ENCODE assay signal across 8 mouse cellular contexts in the genomic region with DNA sequence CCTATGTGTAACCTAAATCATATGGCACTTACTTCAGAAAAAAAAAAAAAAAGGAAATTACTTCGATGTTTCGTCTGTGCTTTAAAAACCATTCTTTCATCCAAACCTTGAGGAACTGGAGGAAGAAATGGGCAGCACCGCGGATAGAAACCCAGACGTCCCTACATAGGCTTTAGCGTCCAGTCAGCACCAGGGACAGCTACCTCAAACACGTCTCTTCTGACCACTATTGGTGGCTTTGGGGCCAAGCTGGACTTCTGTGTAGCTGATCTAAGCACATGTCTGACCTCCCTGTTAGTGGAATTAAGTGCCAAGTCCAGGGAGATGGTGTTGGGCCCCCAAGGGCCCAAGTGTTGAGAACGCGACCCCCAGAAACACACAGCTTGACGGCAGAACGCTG. TPM values are rescaled to one million over a fixed set of nuclear protein-coding genes. Genes with fewer than 3 reads are reported as not detected.
DNase-seq lines count a peak whose midpoint lies in the region; ATAC-seq and TF ChIP-seq lines count a peak whose summit lies in the region.

TSS of gene Fbll1 (minus strand) at position 11 of the 400 bp plus-strand sequence.

- no peak for ATAC-seq in forebrain, embryonic 12.5 days (ENCODE audit: low FRiP score)
- ATAC-seq in limb, embryonic 13.5 days (ENCODE audit: low FRiP score, low read depth), result peak; percentile 59; the same call in 1 of the 2 replicates
- ATAC-seq in neural tube, embryonic 11.5 days (ENCODE audit: insufficient read depth, low FRiP score, low TSS enrichment), result no peak
- no peak for ATAC-seq in activated CD4-positive, CD25-positive, alpha-beta regulatory T cell, adult 4 months

- TF ChIP-seq CTCF in brain, embryonic 14.5 days (IDR thresholded peaks at IDR 0.05; ENCODE audit: borderline replicate concordance, extremely low read depth, insufficient read depth, insufficient read length), result no peak

- peak within 1 kb of the TSS; percentile 96 for H3K4me2 ChIP-seq in forebrain, embryonic 12.5 days
- peak within 1 kb of the TSS; percentile 68 for H3K4me2 ChIP-seq in limb, embryonic 13.5 days (replicated peaks)
- peak within 1 kb of the TSS; percentile 71 for H3K4me2 ChIP-seq in neural tube, embryonic 11.5 days (ENCODE audit: low read depth)

- peak within 1 kb of the TSS; percentile 68 for H3K4me3 ChIP-seq in forebrain, embryonic 12.5 days (replicated peaks)
- peak within 1 kb of the TSS; percentile 43 for H3K4me3 ChIP-seq in limb, embryonic 13.5 days
- H3K4me3 ChIP-seq in neural tube, embryonic 11.5 days (ENCODE audit: low read depth, low read length), result peak within 1 kb of the TSS; percentile 52

- H3K27me3 ChIP-seq in forebrain, embryonic 12.5 days, result peaks cover 52% of the 10 kb centered on the region
- peaks cover 69% of the 10 kb centered on the region for H3K27me3 ChIP-seq in limb, embryonic 13.5 days
- peaks cover 36% of the 10 kb centered on the region for H3K27me3 ChIP-seq in neural tube, embryonic 11.5 days (ENCODE audit: control insufficient read depth, insufficient read depth, low read length)

- H3K9me3 ChIP-seq in forebrain, embryonic 12.5 days, result no peaks in the 10 kb centered on the region
- no peaks in the 10 kb centered on the region for H3K9me3 ChIP-seq in limb, embryonic 13.5 days
- H3K9me3 ChIP-seq in neural tube, embryonic 11.5 days (ENCODE audit: control insufficient read depth, low read length), result no peaks in the 10 kb centered on the region

- peak; percentile 29 for DNase-seq in right cerebral cortex, postnatal 4 days
- no peak for DNase-seq in right cerebral cortex, adult 18-20 months
- DNase-seq in brain, embryonic 14.5 days (ENCODE audit: low read depth), result peak; percentile 72
- peak; percentile 44 for DNase-seq in induced T-regulatory cell, adult 2 months (ENCODE audit: low read depth)
- DNase-seq in neural tube, embryonic 11.5 days (ENCODE audit: low spot score), result peak; percentile 65

- peaks cover 19% of the 10 kb centered on the region for H3K4me1 ChIP-seq in forebrain, embryonic 12.5 days
- H3K4me1 ChIP-seq in limb, embryonic 13.5 days, result peaks cover 13% of the 10 kb centered on the region
- no peaks in the 10 kb centered on the region; the same call in 1 of the 2 replicates for H3K4me1 ChIP-seq in neural tube, embryonic 11.5 days (ENCODE audit: control insufficient read depth, insufficient read depth, low read length)

- 11% methylated on average over 11 of the region's 11 CpGs for WGBS in forebrain, embryonic 12.5 days
- 18% methylated on average over 11 of the region's 11 CpGs for WGBS in limb, embryonic 13.5 days
- WGBS in neural tube, embryonic 11.5 days, result 13% methylated on average over 11 of the region's 11 CpGs

- H3K27ac ChIP-seq in forebrain, embryonic 12.5 days, result peak within 1 kb of the TSS; percentile 66; the same call in 1 of the 2 replicates
- no peak within 1 kb of the TSS for H3K27ac ChIP-seq in limb, embryonic 13.5 days
- H3K27ac ChIP-seq in neural tube, embryonic 11.5 days (ENCODE audit: low read depth, low read length), result no peak within 1 kb of the TSS

- no peaks in the 10 kb centered on the region for H3K36me3 ChIP-seq in forebrain, embryonic 12.5 days (replicated peaks)
- no peaks in the 10 kb centered on the region for H3K36me3 ChIP-seq in limb, embryonic 13.5 days
- no peaks in the 10 kb centered on the region for H3K36me3 ChIP-seq in neural tube, embryonic 11.5 days (ENCODE audit: control insufficient read depth, insufficient read depth, low read length)

- peak within 1 kb of the TSS; percentile 66 for H3K9ac ChIP-seq in forebrain, embryonic 12.5 days
- no peak within 1 kb of the TSS for H3K9ac ChIP-seq in limb, embryonic 13.5 days
- H3K9ac ChIP-seq in neural tube, embryonic 11.5 days (ENCODE audit: low read length), result peak within 1 kb of the TSS; percentile 48

- no peak for TF ChIP-seq POLR2A in brain, embryonic 14.5 days (IDR thresholded peaks at IDR 0.05; ENCODE audit: borderline replicate concordance, extremely low read depth, insufficient read depth, insufficient read length, poor library complexity, severe bottlenecking)

RNA-seq across cellular contexts. Expression of gene Fbll1, which starts in this region (rescaled TPM):
- polyA plus RNA-seq in brain, embryonic 14.5 days (2012; rRNA removed), result 82.5 and 83.9 TPM in 2 replicates
- polyA plus RNA-seq in forebrain, embryonic 12.5 days (2016; fragmentation: Nextera tagmentation; extraction: Ambion mirVana), result 6.3 and 6.9 TPM in 2 replicates
- not detected in 2 replicates for polyA plus RNA-seq in limb, embryonic 13.5 days (2015; fragmentation: Nextera tagmentation; extraction: Ambion mirVana)
- polyA plus RNA-seq in neural tube, embryonic 11.5 days (2014; fragmentation: Nextera tagmentation; extraction: Ambion mirVana), result 4.3 and 4.9 TPM in 2 replicates
- not detected for polyA plus RNA-seq in activated CD4-positive, CD25-positive, alpha-beta regulatory T cell, adult 4 months (2017; shearing (Covaris generic))

Comparison
In these comparisons a context has a peak if more than half of its experiments do, and no peak if none do; other contexts are left out.
1. RNA of gene Fbll1 (polyA plus RNA-seq): 82.5 to 83.9 TPM in brain, embryonic 14.5 days; 6.3 to 6.9 TPM in forebrain, embryonic 12.5 days, 4.3 to 4.9 TPM in neural tube, embryonic 11.5 days, not detected in activated CD4-positive, CD25-positive, alpha-beta regulatory T cell, adult 4 months and not detected in limb, embryonic 13.5 days; every median in the first group is over 10 times any median in the second.
2. Peak in ATAC-seq, H3K4me3 ChIP-seq and H3K4me2 ChIP-seq in limb, embryonic 13.5 days; RNA of the gene not detected or under 1 TPM.
3. Peak in every context shown above with its lines, with median percentiles within 50 percentile points of each other: H3K4me2 ChIP-seq and H3K4me3 ChIP-seq.